Mouse (Mus musculus) heart, postnatal 4 days (tissue): ENCODE measurements around the gene Iqcc. TPM values are rescaled to one million over a fixed set of nuclear protein-coding genes. Genes with fewer than 3 reads are reported as not detected.

Experiments
- DNase-seq: peaks from one replicate; pipeline ENCODE4 v3.0.0; 2021
- total RNA-seq, 2 experiments: library from RNA; stranded (reverse); gene quantifications; 2 replicates each; pipeline ENCODE4 v1.2.3; 2021

The Iqcc gene
- total RNA-seq, 2 experiments from 2014 or later = 9.3 to 14.3 TPM

- DNase-seq = peak; percentile 81
Measured at GRCm38 (mm10) chr4:129576863-129577491, 41.9 kb downstream of the Iqcc start.

GRCm38 (mm10) chr4:129575171-129575844 lies 43.6 kb downstream of the Iqcc start:
- no peak for DNase-seq

- DNase-seq = no peak
Measured at GRCm38 (mm10) chr4:129573430-129573829, 45.5 kb downstream of the Iqcc start, which contains the start of gene Lck. TSS of gene Lck (minus strand) at chr4:129573641.

- DNase-seq = no peak
Measured at GRCm38 (mm10) chr4:129573093-129573370, 45.9 kb downstream of the Iqcc start.

- no peak for DNase-seq
Measured at GRCm38 (mm10) chr4:129572236-129573092, 46.4 kb downstream of the Iqcc start.

GRCm38 (mm10) chr4:129571551-129572084 lies 47.3 kb downstream of the Iqcc start:
- no peak for DNase-seq

GRCm38 (mm10) chr4:129570028-129570427 lies 48.9 kb downstream of the Iqcc start:
- no peak for DNase-seq

GRCm38 (mm10) chr4:129568366-129568765 lies 50.5 kb downstream of the Iqcc start:
- no peak for DNase-seq

- DNase-seq = no peak
Measured at GRCm38 (mm10) chr4:129565139-129565538, 53.8 kb downstream of the Iqcc start.

Other genes with a start within 250 kb of the Iqcc start
- 1 to 10 TPM; 8.7 to 9.0 TPM for gene Zbtb8a, start 241.0 kb downstream of the Iqcc start, total RNA-seq
- gene Zbtb8b, start 178.2 kb downstream of the Iqcc start, total RNA-seq = 1 to 10 TPM in 1 of 2 experiments, under 1 TPM in 1; 0.92 to 1.2 TPM
- 10 to 100 TPM; 34.0 to 36.6 TPM for gene Bsdc1, start 157.5 kb downstream of the Iqcc start, total RNA-seq
- not detected for gene Tssk3, start 128.1 kb downstream of the Iqcc start, total RNA-seq
- not detected for gene Fam229a, start 127.9 kb downstream of the Iqcc start, total RNA-seq
- gene Marcksl1, start 105.5 kb downstream of the Iqcc start, total RNA-seq = 10 to 100 TPM; 96.6 to 97.7 TPM
- gene Hdac1, start 76.4 kb downstream of the Iqcc start, total RNA-seq = 10 to 100 TPM; 45.0 to 46.4 TPM
- gene Lck, start 45.5 kb downstream of the Iqcc start, total RNA-seq = under 1 TPM; 0.86 to 0.91 TPM
- 1 to 10 TPM; 1.5 TPM for gene Fam167b, start 40.5 kb downstream of the Iqcc start, total RNA-seq
- gene Eif3i, start 18.5 kb downstream of the Iqcc start, total RNA-seq = 100 to 1,000 TPM; 146 to 160 TPM
- 10 to 100 TPM; 64.8 to 72.1 TPM for gene Tmem234, start 18.4 kb downstream of the Iqcc start, total RNA-seq
- gene Dcdc2b, start 4.8 kb downstream of the Iqcc start, total RNA-seq = under 1 TPM; 0.27 to 0.76 TPM
- gene Ccdc28b, start 4.8 kb upstream of the Iqcc start, total RNA-seq = 10 to 100 TPM; 30.9 to 33.3 TPM
- 10 to 100 TPM; 40.0 to 41.9 TPM for gene Txlna, start 22.0 kb upstream of the Iqcc start, total RNA-seq
- 10 to 100 TPM; 70.2 to 71.9 TPM for gene Kpna6, start 53.7 kb upstream of the Iqcc start, total RNA-seq
- 1 to 10 TPM; 6.6 to 6.7 TPM for gene Tmem39b, start 77.7 kb upstream of the Iqcc start, total RNA-seq
- 100 to 1,000 TPM; 102 to 110 TPM for gene Khdrbs1, start 123.2 kb upstream of the Iqcc start, total RNA-seq
- gene Ptp4a2, start 192.1 kb upstream of the Iqcc start, total RNA-seq = 100 to 1,000 TPM; 293 to 301 TPM